Comparison of ENCODE assay signal across 24 mouse cellular contexts in the genomic region with DNA sequence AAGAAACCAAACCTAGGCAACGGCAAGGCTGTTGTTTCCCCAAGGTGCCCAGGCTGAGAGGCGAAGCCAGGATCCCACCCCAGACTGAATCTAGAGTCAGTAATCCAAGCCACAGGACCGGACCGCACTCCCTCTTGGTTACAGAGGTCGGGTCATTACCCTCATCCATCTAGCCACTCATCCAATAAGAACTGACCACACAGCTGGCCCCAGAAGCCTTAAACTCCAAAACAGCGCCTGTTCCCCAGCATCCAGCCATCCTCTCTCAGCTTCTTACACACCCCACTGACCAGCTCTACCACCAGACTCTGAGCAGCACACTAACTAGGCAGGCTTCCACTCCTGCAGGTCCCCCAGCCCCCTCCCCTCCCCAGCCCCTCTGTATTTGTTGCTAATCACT. TPM values are rescaled to one million over a fixed set of nuclear protein-coding genes. Genes with fewer than 3 reads are reported as not detected.
DNase-seq lines count a peak whose midpoint lies in the region; ATAC-seq and TF ChIP-seq lines count a peak whose summit lies in the region.
"Had no signal": no experiment of that assay in that cellular context is flagged by ENCODE, and none has a peak within 500 bp of the region (broad histone marks: within the 10 kb centered on the region; RNA-seq: fewer than 3 reads in every experiment).

No protein-coding gene starts in this region.

- 24% methylated on average over 6 of the region's 6 CpGs for WGBS in kidney, embryonic 15.5 days
- 26% methylated on average over 6 of the region's 6 CpGs for WGBS in kidney, postnatal 0 days
- 59% methylated on average over 6 of the region's 6 CpGs for WGBS in midbrain, embryonic 11.5 days
- WGBS in midbrain, embryonic 15.5 days: 61% methylated on average over 6 of the region's 6 CpGs

- H3K4me2 ChIP-seq in kidney, embryonic 15.5 days: no peak overlapping the region
- no peak overlapping the region for H3K4me2 ChIP-seq in kidney, postnatal 0 days (ENCODE audit: low read length)
- H3K4me2 ChIP-seq in midbrain, embryonic 11.5 days: no peak overlapping the region
- no peak overlapping the region for H3K4me2 ChIP-seq in midbrain, embryonic 15.5 days
- H3K4me2 ChIP-seq: embryonic facial prominence, embryonic 13.5 days; embryonic facial prominence, embryonic 15.5 days; forebrain, embryonic 12.5 days had no signal

- no peak overlapping the region for H3K4me3 ChIP-seq in kidney, embryonic 15.5 days (replicated peaks)
- no peak overlapping the region for H3K4me3 ChIP-seq in kidney, postnatal 0 days (replicated peaks; ENCODE audit: low read depth, low read length)
- H3K4me3 ChIP-seq in midbrain, embryonic 11.5 days (ENCODE audit: low read depth, low read length): no peak overlapping the region
- H3K4me3 ChIP-seq in midbrain, embryonic 15.5 days: no peak overlapping the region
- H3K4me3 ChIP-seq: embryonic facial prominence, embryonic 13.5 days; embryonic facial prominence, embryonic 15.5 days; erythroblast, embryonic 14.5 days; forebrain, embryonic 10.5 days; forebrain, embryonic 12.5 days had no signal

- peak overlapping the region; percentile 14; the same call in 1 of the 2 replicates for H3K27ac ChIP-seq in kidney, embryonic 15.5 days
- no peak overlapping the region for H3K27ac ChIP-seq in kidney, postnatal 0 days
- H3K27ac ChIP-seq in midbrain, embryonic 11.5 days (ENCODE audit: low read depth, low read length): no peak overlapping the region
- no peak overlapping the region for H3K27ac ChIP-seq in midbrain, embryonic 15.5 days
- H3K27ac ChIP-seq: embryonic facial prominence, embryonic 13.5 days; embryonic facial prominence, embryonic 15.5 days; forebrain, embryonic 10.5 days; forebrain, embryonic 12.5 days had no signal

- H3K9ac ChIP-seq in kidney, embryonic 15.5 days: no peak overlapping the region
- no peak overlapping the region for H3K9ac ChIP-seq in kidney, postnatal 0 days (ENCODE audit: low read depth, low read length)
- H3K9ac ChIP-seq in midbrain, embryonic 11.5 days (ENCODE audit: low read length): no peak overlapping the region
- no peak overlapping the region for H3K9ac ChIP-seq in midbrain, embryonic 15.5 days
- H3K9ac ChIP-seq: embryonic facial prominence, embryonic 13.5 days; embryonic facial prominence, embryonic 15.5 days; forebrain, embryonic 12.5 days had no signal

- no peak for TF ChIP-seq CTCF in kidney, postnatal 0 days (IDR thresholded peaks at IDR 0.05; ENCODE audit: low read depth)

- peak; percentile 71 for ATAC-seq in kidney, embryonic 15.5 days (replicated peaks; ENCODE audit: low FRiP score)
- ATAC-seq in kidney, postnatal 0 days (replicated peaks; ENCODE audit: low FRiP score, low read depth): peak; percentile 49
- no peak for ATAC-seq in midbrain, embryonic 11.5 days (ENCODE audit: low FRiP score)
- no peak for ATAC-seq in midbrain, embryonic 15.5 days (replicated peaks)
- ATAC-seq: forebrain, embryonic 14.5 days had no signal

- H3K36me3 ChIP-seq in kidney, embryonic 15.5 days: no peaks in the 10 kb centered on the region
- H3K36me3 ChIP-seq in kidney, postnatal 0 days (ENCODE audit: insufficient read depth, low read length): no peaks in the 10 kb centered on the region
- no peaks in the 10 kb centered on the region for H3K36me3 ChIP-seq in midbrain, embryonic 11.5 days (ENCODE audit: control insufficient read depth, insufficient read depth, low read length)
- H3K36me3 ChIP-seq in midbrain, embryonic 15.5 days (replicated peaks): no peaks in the 10 kb centered on the region
- H3K36me3 ChIP-seq: embryonic facial prominence, embryonic 13.5 days; embryonic facial prominence, embryonic 15.5 days; forebrain, embryonic 10.5 days; forebrain, embryonic 12.5 days had no signal

- H3K4me1 ChIP-seq in kidney, embryonic 15.5 days: peaks cover 12% of the 10 kb centered on the region
- H3K4me1 ChIP-seq in kidney, postnatal 0 days (replicated peaks; ENCODE audit: insufficient read depth, low read length): no peaks in the 10 kb centered on the region
- peaks cover 4% of the 10 kb centered on the region for H3K4me1 ChIP-seq in midbrain, embryonic 11.5 days (ENCODE audit: control insufficient read depth, insufficient read depth, low read length)
- no peaks in the 10 kb centered on the region for H3K4me1 ChIP-seq in midbrain, embryonic 15.5 days

- H3K9me3 ChIP-seq in kidney, embryonic 15.5 days (replicated peaks): no peaks in the 10 kb centered on the region
- H3K9me3 ChIP-seq in kidney, postnatal 0 days (replicated peaks; ENCODE audit: low read length): no peaks in the 10 kb centered on the region
- no peaks in the 10 kb centered on the region for H3K9me3 ChIP-seq in midbrain, embryonic 11.5 days (ENCODE audit: control insufficient read depth, low read length)
- H3K9me3 ChIP-seq in midbrain, embryonic 15.5 days: no peaks in the 10 kb centered on the region
- H3K9me3 ChIP-seq: embryonic facial prominence, embryonic 13.5 days; embryonic facial prominence, embryonic 15.5 days; forebrain, embryonic 10.5 days; forebrain, embryonic 12.5 days had no signal

- no peak for DNase-seq in kidney, adult 11 months
- peak; percentile 66 for DNase-seq in kidney, postnatal 0 days (ENCODE audit: low spot score)
- DNase-seq in kidney, postnatal 36 days: no peak
- DNase-seq in midbrain, embryonic 11.5 days (ENCODE audit: low spot score, missing footprints): peak; percentile 83
- DNase-seq: adrenal gland, adult 2 months; adrenal gland, postnatal 10 days; adrenal gland, postnatal 25 days; cerebellum, adult 11 months; cerebellum, adult 18-20 months; cerebellum, adult 8-10 months; cerebellum, adult 9-11 months; cerebellum, postnatal 14 days; cerebellum, postnatal 36 days; embryo, embryonic 11 days had no signal

- H3K27me3 ChIP-seq in kidney, embryonic 15.5 days: no peaks in the 10 kb centered on the region
- H3K27me3 ChIP-seq in kidney, postnatal 0 days (ENCODE audit: insufficient read depth, low read length): no peaks in the 10 kb centered on the region
- no peaks in the 10 kb centered on the region for H3K27me3 ChIP-seq in midbrain, embryonic 11.5 days (ENCODE audit: control insufficient read depth, insufficient read depth, low read length)
- H3K27me3 ChIP-seq in midbrain, embryonic 15.5 days (replicated peaks): no peaks in the 10 kb centered on the region
- H3K27me3 ChIP-seq: embryonic facial prominence, embryonic 13.5 days; embryonic facial prominence, embryonic 15.5 days had no signal

RNA-seq across cellular contexts. Expression of a gene that starts 6.4 kb away (rescaled TPM):
- polyA plus RNA-seq in kidney, embryonic 15.5 days (2015; fragmentation: Nextera tagmentation; extraction: Ambion mirVana): 10.1 and 11.6 TPM in 2 replicates
- polyA plus RNA-seq in kidney, postnatal 0 days (2015; fragmentation: Nextera tagmentation; extraction: Ambion mirVana): 12.6 and 19.1 TPM in 2 replicates
- 14.5 and 14.7 TPM in 2 replicates for polyA plus RNA-seq in midbrain, embryonic 11.5 days (2014; fragmentation: Nextera tagmentation; extraction: Ambion mirVana)
- 9.3 and 11.6 TPM in 2 replicates for polyA plus RNA-seq in midbrain, embryonic 15.5 days (2015; fragmentation: Nextera tagmentation; extraction: Ambion mirVana)

RNA-seq across cellular contexts. Expression of a gene that starts 37.5 kb away (rescaled TPM):
- polyA plus RNA-seq in kidney, embryonic 15.5 days (2015; fragmentation: Nextera tagmentation; extraction: Ambion mirVana): 0.99 and 5.4 TPM in 2 replicates
- 0.13 TPM in 1 of 2 replicates, not detected in the other for polyA plus RNA-seq in kidney, postnatal 0 days (2015; fragmentation: Nextera tagmentation; extraction: Ambion mirVana)
- polyA plus RNA-seq in midbrain, embryonic 11.5 days (2014; fragmentation: Nextera tagmentation; extraction: Ambion mirVana): not detected in 2 replicates
- not detected in 2 replicates for polyA plus RNA-seq in midbrain, embryonic 15.5 days (2015; fragmentation: Nextera tagmentation; extraction: Ambion mirVana)
- polyA plus RNA-seq: brain, embryonic 14.5 days; C2C12; erythroblast, embryonic 14.5 days; forebrain, embryonic 10.5 days; forebrain, embryonic 12.5 days; forebrain, embryonic 14.5 days had no signal

Comparison
In these comparisons a context has a peak if more than half of its experiments do, and no peak if none do; other contexts are left out.
1. DNase-seq: peak in kidney, postnatal 0 days (single experiment) and midbrain, embryonic 11.5 days (single experiment); none in kidney, adult 11 months (single experiment) and kidney, postnatal 36 days (0 of 2).
2. ATAC-seq: peak in kidney, embryonic 15.5 days (single experiment) and kidney, postnatal 0 days (single experiment); none in midbrain, embryonic 11.5 days (single experiment) and midbrain, embryonic 15.5 days (single experiment).